Mouse (Mus musculus): ENCODE results near the gene Nell2.

Nell2 gene

GRCm38 (mm10) chr15:95476440-95476839, 51.9 kb downstream of the Nell2 start:
- no peak for DNase-seq (ENCODE audit: low read depth, low spot score)

DNA sequence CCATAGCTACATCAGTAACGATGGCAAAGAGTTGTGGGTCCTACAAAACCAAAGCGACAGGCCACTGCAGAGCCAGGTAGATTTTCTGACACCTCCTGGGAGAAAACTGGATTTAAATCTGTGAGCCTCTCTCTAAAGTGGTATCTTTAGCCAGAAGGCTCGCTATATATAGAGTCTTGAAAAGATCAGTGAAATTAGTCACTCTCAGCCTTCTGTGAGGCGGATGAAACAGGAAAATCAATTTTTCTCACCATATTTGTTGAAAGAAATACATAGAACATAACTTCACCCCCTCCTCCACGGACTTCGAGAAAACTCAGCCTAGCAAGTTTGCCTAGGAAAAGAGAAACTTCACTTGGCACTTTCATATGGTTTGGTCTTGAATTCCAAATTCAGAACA, 54.4 kb downstream of the Nell2 start:
- DNase-seq (ENCODE audit: low read depth, low spot score) = no peak

DNA sequence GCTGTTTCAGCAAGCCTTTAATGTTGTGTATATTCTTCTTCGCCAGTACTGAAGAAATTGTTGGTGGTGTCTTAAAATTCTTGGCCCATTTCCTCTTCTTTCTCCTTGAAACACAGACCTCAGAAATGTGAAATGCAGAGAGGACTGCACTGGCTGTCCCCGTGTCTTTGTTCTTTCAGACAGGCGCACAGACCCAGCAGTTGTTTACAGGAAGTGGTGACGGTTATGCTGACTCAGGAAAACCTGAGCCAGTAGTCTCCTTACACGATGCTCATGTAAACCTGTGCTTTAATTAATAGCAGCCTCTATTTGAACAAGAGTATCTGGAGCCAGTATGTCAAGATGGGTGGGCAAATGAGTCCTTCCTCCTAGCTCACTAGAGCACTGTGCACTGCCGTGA, 61.2 kb downstream of the Nell2 start:
- DNase-seq (ENCODE audit: low read depth, low spot score) = no peak

DNA sequence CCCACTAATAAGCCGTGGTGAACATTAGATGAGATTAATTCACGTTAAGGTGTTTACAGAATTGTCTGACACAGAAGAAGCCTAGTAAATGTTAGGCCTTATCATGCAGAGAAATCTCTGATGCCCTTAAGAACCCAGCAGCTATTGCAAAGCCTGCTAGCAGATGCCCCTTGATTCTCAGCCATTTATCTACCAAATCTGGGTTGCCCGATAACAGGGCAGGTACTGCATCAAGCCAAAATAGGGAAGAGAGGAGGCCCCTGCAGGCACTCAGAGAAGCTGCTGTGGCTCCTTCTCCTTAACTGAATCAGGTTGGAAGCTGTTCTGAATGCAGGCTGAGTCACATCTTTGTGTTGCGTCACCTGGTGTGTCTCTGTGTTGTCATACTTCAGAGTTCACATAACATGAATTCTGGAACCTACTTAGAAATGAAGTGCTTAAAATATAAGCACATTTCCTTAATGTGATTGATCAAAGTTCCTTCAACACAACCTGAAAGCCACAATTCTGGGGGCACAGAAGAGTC, 68.3 kb downstream of the Nell2 start:
- DNase-seq (ENCODE audit: low read depth, low spot score) = no peak

DNA sequence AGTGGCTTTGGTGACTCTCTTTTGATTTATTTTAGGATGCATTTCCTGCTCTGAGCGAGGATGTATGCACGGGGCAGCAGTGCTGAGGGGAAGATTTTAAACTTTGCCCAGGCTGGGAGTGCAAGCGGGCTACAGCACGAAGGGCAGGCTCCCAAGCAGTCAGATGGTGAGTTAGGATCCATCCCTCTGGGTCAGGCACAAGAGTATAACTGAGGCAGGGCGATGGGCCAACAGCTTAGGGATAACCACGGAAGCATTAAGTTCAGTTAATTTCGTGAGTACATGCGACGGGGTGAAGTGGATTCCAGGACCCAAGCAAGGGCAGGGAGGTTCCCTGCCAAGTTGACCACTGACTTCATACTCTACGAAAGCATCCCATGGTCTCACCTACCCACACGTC, 83.8 kb downstream of the Nell2 start:
- no peak for DNase-seq (ENCODE audit: low read depth, low spot score)

- no peak for DNase-seq (ENCODE audit: low read depth, low spot score)
These were observed 90.6 kb downstream of the Nell2 start for GRCm38 (mm10) chr15:95437740-95438139.

DNA sequence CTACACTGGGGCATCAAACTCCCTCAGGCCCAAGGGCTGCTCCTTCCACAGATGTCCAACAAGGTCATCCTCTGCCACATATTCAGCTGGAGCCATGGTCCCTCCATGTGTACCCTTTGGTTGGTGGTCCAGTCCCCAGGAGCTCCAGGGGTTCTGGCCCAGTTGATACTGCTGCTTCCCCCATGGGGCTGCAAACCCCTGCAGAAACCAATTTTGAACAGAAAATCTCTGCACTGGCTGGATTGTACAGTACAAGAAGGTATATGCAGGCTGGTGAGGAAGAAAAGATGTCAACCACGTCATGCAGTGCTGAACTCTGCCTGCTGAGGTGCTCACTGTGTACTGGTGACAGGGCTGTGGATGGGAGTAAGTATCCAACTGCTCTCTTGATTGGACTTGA, 92.1 kb downstream of the Nell2 start:
- no peak for DNase-seq (ENCODE audit: low read depth, low spot score)

DNA sequence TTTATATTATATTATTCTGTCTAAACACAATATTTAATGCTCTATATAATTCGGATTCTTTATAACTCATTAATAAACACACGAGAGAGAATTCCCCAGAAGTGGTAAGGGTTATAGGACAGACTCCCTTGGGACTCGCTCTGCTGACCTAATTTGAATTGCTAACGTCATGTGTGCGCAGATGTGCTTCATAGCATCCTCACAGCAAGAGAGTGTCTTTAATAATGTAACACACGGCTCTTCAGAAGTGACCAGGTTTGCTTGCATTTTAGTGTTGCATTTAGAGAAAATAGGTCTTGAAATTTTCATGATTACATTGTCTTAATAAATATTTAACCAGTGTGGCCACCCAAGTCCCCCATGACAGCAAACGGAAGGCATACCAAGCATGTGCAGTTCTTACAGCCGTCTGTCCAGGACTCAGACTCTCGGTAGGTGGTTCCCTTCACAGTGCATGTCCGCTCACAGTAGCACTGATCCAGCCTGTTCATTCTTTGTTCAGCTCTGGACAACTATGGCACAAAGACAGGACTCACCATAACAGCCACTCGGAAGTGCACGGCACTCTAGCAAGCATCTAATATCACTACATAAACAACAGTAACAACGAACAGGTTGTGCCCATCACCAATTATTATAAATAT, 97.1 kb downstream of the Nell2 start:
- no peak for DNase-seq (ENCODE audit: low read depth, low spot score)

GRCm38 (mm10) chr15:95430000-95430399, 98.4 kb downstream of the Nell2 start:
- DNase-seq (ENCODE audit: low read depth, low spot score) = no peak

DNA sequence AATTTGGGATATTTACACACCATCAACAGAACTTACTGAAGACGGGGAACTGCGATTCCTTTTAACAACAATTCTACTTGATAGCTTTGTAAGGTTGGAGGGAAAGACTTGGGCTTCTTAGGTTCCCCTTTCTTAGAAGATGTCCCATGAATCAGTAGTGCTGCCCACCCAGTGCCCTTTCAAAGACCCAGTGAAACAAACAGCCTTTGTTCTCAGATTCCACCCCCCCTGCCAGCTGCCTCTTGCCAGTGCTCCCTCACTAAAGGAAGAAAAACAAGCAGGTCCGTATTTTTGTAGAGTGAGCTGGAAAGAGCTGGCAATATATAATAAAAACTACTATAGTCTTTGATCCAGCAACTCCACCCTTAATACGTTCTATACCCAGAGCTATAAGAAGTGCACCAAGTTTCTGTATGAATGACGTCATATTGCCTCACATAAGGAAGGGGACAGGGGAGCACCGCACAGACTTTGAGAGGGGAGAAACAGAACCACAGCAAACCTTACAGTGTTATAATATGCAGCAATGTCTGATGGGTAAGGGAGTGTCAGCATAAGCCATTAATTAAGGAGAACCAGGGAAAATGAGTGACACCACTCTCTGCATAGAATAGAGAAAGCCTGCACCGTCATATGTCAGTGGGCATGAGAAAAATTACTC, 100.2 kb downstream of the Nell2 start:
- no peak for DNase-seq (ENCODE audit: low read depth, low spot score)

GRCm38 (mm10) chr15:95425085-95425484, 103.3 kb downstream of the Nell2 start:
- no peak for DNase-seq (ENCODE audit: low read depth, low spot score)

- no peak for DNase-seq (ENCODE audit: low read depth, low spot score)
These were observed 106.0 kb downstream of the Nell2 start for GRCm38 (mm10) chr15:95422226-95422950.

- DNase-seq (ENCODE audit: low read depth, low spot score) = no peak
These were observed 109.7 kb downstream of the Nell2 start for GRCm38 (mm10) chr15:95418641-95419040.

DNA sequence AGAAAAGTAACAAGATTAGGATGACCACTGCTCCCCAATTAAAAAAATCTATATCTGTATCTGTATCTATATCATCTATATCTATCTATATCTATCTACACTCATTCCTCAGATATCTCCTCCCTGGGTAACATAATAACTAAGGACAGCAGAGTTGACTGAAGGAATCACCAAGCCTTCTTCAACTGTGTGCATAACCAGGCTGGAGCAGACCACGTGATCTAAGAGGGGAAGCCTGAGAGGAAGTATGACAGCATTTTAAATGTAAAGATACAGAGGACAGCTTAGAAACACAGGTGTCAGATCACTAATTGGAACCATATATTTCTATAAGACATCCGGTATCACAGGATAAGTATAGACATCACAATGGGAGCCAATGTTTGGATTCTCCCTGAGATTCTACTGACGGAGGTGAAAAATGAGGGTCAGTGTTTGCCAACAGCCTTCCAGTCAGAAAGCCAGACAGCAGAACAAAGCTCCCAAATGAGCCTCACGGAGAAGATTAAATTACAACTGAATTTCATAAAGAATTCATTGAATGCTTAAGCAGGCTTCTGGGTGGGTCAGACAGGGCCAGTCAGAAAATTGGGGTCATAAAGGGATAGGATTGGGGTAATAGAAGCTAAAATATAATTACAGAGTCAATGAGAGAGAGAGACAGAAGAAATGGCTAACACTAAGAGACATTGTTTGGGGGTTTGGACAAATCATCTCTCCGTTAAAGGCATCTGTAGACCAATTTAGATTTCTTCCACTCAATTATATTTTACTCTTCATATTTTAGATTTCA, 116.2 kb downstream of the Nell2 start:
- no peak for DNase-seq (ENCODE audit: low read depth, low spot score)

DNA sequence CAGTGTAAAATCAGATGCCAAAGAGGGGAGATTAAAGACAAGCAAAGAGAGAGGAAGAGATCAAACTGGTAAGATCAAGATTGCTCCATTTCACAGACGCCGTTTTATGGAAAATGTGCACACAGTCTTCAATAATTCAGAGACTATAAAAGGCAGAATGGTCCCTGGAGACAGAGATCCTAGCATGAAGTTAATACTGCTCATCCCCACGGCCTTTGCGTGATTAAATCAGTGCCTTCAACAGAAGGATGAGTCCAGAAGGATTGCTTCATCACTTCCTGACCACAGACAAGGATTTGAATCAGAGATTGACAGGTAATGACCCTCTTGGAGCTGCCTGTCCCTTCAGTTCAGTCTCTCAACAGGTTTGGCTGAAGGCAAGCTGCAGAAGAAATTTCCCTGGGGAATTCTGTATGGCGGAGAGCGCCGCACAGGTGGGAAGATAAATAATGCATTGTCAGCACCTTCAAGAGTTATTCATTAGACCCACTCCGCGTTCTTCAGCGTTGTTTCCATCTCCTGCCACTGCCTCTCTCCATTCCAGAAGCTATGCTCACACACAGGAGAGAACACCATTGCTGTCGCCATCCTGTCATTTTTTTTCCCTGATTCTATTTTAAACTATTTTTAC, 118.0 kb downstream of the Nell2 start:
- DNase-seq (ENCODE audit: low read depth, low spot score) = no peak

DNA sequence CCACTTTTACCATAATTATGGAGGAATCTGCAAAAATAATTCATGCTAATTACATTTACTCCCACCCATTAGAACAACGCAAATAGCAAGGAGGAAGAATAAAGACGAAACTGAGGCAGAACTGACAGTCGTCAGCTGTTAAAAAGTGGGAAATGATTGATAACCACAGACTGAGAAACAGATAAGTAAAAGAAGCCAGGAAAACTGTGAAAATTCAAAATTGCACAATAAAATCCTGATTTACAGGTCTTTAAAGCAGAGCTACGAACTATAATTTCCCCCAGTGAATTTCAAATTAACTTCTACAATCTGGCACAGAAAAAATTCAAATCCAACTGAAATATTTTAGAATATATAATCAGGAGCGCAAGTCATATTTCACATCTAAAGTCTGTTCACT, 138.0 kb downstream of the Nell2 start:
- DNase-seq (ENCODE audit: low read depth, low spot score) = no peak

GRCm38 (mm10) chr15:95388950-95389349, 139.4 kb downstream of the Nell2 start:
- no peak for DNase-seq (ENCODE audit: low read depth, low spot score)

DNA sequence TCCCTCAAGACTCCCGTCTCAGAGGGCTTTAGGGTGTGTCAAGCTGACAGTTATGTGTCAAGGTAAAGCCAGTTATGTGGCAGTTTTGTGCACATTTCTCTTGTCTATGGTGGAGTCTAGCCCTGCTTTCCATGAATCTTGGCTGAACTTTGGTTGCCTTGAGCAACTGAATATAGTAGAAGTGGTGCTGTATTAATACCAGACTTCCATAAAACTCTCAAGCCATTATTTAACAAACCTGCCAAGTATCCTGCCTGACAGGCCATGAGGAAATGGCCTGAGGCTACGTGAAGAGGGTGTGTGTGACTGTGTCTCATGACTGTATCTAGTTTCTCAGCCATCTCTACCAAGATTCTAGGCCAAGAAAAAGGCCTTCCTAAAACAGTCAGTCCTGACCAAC, 147.5 kb downstream of the Nell2 start:
- DNase-seq (ENCODE audit: low read depth, low spot score) = no peak

GRCm38 (mm10) chr15:95370720-95371395, 157.5 kb downstream of the Nell2 start:
- DNase-seq (ENCODE audit: low read depth, low spot score) = no peak

DNA sequence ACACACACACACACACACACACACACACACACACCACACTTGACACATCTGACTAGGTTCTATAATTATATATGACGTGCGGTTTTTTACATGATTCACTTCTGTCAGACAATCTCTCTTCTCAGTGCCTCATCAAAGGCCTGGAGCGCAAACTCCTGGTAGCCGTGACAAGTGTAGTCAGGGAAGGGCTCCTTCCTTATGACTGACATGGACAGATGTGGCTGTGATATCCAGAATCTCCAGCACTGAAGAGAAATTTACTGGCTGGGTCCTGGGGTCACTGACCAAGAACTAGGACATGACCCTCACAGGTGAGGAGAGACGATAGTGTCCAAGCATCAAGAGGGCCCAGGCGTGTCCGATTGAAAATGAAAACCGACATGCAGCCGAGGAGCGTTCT, 160.2 kb downstream of the Nell2 start:
- no peak for DNase-seq (ENCODE audit: low read depth, low spot score)

DNA sequence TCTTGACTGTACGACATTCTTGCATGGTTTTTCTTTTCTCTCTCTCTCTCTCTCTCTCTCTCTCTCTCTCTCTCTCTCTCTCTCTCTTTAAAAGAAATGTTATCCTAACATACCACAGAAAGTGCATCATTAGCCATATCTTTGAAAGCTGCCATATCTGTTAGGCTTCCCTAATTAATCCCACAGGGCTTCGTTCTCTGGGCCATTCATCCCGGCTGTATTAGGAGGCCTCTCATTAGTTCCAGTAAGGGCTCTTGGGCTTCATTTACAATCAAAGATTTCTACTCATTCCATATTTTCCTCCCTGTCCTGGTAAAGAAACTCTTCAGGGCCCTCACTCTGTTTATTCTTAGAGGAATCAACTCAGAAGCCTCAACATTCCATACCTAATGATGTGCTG, 161.9 kb downstream of the Nell2 start:
- no peak for DNase-seq (ENCODE audit: low read depth, low spot score)
